Mouse (Mus musculus): ENCODE results near the gene Crocc2.
"Not testable (repeated sequence)": the region's sequence is repeated elsewhere in the genome, so short reads cannot be mapped to it uniquely, and the experiment has no call there.

The Crocc2 gene

DNA sequence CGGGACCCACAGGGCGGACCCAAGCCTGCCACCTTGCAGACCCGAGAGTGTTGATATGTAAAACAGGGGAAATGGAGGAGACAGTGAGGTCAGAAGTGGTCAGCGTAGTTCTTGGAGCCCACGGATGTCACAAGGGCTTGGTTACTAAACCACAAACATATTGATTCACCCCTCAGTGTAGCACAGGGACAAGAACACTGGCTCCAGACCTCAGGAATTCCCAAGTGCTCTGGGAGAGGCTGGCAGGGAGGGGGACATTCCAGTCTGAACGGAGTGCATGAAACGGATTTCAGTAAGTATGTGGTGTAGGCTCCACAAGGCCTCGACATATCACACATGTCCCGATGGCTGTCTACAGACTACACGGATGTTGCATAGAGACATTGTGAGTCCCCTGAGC lies 6.6 kb upstream of the Crocc2 start:
- DNase-seq (ENCODE audit: low spot score in 2 of 2), result no peak

DNA sequence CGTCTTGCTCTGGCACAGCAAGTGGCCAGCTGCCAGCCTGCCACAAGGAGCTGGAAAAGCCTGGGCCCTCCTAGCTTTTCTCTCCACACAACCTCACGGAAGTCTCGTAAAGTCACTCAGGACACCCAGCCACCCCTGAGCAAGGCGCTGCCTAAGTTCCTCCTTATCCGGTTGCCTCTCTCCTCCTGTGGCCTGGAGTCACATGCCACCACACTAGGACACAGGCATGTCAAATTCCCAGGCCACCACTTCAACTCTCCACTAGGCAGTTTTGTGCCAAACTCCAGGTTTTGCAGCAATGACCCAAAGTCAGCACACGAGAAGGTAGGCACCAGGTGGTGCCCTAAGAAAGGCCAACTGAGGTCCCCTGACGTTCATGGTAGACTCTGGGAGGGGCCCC lies 5.9 kb upstream of the Crocc2 start:
- DNase-seq (ENCODE audit: low spot score in 2 of 2), result no peak

DNA sequence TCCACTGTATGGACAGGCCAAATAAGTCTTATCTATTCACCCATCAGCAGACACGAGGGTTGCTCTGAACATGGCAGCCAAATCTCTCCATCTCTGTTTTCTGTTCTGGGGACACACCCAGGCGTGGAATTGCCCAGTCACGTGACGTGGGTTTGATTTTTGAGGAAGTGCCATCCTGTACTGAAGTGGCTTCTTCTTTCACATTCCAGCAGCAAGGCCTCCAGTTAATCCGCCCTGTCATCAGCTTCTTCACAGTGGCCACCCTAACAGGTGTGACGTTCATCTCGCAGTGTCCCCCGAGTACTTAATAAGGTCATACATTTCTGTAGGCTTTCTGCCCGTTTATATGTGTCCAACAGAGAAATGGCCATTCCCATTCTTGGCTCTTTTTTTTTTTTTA lies 3.1 kb upstream of the Crocc2 start:
- DNase-seq (ENCODE audit: low spot score in 2 of 2), result no peak

DNA sequence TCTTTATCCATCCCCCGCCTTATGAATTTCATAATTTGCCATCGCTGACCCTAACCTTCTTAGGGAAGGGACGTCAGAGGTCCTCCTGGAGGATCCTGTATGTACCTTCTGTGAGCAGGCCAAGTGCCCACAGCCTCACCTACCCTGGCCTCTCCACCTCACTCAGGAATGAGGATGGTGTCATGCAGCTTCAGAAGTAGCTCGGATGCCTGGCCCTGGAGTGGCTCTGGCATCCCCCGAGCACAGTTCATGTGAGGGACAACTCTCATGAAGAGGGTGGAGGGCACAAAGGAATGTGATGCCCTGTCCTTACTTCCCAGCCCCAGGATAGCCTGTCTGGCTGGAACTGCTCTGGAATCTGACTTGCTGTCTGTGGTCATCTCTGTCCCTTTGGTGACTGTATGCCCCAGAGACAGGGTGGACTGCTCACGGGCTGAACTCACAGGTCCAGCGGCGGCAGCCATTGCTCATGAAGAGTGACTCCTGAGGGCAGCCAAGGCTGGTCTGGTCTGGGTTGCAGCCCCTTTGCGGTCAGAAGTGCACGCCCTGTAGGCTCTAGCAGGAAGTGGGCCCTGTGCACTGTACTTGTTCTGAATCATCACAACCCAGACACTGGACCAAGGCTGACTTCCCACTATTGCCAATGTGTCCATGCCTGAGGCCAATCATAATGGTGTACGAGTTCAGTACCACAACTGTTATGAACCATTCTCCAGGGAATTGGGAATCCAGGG lies 2.0 kb upstream of the Crocc2 start:
- no peak for DNase-seq (ENCODE audit: low spot score in 2 of 2)

DNA sequence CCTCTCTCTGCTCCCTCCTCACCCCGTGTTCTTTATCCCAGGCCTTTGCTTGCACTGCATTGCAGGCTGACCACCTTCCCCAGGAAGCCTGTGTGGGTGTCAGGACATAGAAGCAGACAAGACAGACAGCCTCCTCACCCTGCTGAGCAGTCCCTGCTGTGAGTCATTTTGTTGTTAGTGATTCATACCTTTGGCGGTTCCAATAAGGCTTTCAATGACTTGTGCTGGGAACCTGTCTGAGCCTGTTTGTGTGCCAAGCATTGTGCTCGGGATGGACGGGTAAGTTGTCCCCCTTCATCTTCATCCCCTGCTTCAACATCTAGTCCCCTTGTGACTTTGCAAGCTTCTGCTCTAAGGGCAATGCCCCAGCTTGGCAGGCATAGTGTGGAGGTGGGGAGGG lies 5.1 kb downstream of the Crocc2 start:
- no peak for DNase-seq (ENCODE audit: low spot score in 2 of 2)

DNA sequence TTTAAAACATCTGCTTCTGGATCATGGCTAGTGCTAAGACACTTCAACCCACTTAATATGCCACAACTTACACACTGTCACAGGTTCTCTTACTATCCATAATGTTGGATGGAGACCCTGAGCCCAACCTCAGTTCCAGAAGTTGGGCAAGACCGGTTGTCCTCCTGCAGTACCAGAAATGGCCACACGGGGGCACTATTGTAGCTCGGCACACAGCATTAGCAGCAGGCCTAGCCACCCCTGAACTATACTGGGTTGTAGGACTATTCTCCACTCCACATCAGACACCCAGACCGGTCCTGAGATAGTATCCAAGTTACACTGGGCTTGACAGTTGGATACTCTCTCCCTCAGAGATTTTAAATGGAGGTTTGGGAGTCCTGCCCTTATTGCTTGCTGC lies 5.9 kb downstream of the Crocc2 start:
- DNase-seq (ENCODE audit: low spot score in 2 of 2), result peak; percentile 73 to 79

DNA sequence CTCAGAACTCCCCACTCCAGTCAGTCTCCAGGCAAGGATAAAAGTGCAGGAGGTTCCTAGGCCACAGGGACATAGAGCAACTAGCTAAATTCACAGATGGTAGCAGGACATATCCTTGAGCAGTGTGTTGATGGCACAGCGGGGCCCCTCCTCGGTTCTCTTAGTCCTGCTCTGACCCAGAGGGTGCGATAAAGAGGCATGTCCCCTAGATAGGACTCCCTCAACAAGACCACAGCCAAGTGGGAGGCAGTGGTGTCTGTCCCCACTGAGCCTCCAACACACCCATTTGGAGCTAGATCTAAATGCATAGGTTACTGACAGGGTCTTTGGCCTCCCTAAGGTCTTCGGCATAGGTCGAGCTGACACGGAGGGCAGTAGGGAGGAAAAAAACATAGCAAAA lies 7.3 kb downstream of the Crocc2 start:
- no peak for DNase-seq (ENCODE audit: low spot score in 2 of 2)

DNA sequence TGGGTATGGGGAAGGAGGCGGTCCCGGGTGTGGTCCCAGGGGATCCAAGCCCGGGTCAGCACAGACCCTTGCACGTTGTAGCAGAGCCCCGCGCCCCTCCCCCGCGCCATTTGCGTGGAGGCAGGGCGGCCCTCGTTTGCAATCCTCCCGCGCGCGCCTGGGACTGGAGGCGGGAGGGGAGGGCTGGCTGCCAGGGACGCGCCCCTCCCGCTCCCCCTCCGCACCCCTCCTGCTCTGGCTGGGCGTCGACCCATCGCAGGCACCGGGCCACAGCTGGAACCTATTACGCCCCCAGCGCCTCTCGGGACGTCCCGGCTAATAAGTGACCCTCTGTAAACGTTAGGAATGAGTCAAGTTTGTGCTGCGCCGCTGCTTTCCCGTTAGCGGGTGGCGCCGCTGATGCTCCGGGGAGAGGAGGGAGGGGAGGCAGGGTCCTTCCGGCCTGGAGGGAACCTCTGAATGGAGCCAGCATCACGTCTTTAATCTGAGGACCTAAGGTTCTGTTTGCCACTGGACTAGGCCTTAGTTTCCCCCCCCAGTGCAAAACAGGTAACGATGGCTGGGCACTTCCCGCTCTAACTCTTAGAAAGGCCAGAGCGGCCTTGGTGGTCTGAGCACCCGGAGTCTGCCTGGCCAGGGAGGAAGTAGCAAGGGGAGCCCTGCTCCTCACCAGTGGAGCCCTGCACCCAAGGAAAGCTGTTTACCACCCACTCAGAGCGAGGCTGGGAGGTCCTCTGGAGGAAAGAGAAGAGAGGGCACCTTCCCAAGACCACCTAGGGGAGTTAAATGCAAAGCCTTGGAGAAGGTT lies 8.2 kb downstream of the Crocc2 start:
- peak; percentile 46 to 73 for DNase-seq (ENCODE audit: low spot score in 2 of 2)

DNA sequence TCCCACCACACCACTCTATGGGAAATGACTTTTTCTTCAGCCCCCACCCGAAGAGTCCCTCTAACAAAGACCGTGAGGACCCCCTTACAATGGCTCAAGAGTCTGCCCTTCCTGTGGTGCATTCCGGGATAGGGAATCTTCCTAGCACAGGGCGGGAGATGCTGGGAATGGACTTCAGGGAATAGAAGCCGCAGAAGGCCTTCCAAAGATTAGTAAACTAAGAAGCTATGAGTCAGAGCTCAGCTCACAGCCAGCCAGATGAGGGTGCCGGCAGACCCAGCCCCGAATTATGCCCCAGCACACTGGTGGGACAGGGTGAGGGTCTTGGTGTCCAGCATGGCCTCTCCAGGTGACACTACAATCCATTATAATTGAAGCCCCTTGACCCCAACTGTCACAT lies 13.8 kb downstream of the Crocc2 start:
- DNase-seq (ENCODE audit: low spot score in 2 of 2), result no peak

DNA sequence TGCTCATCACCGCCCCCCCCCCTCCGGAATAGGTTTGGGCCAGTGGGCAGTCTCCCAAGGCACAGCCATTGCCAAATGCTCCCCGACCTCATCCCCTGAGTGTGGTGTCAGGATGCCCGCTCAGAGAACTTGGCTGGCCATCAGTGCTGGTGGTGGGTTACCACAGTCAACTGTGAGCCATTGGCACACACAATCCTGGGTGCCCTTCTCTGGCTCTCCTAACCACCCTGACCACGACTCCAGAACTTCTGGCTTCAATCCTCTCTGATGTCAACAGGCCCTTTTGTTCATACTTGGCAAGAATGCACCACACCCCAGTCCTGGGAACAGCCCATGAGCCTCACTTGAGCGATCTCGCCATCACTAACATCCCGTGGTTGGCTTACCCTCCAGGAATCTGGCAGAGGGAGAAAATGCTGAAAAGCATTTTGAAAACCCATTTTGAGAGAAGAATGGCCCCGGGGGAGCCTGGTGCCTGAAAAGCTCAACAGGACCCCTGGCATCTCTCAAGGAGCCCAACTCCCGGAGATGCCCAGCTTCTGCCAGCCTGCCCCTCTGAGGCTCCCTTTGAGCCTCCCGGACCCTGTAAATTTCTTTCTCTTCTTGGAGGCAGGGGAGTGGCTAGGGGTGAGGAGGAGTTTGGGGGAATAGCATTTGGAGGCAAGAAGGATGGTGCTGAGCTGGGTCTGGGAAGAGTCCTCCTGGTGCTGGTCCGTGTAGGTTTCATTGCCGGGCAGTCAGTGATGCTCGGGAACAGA lies 15.7 kb downstream of the Crocc2 start:
- no peak for DNase-seq (ENCODE audit: low spot score in 2 of 2)

DNA sequence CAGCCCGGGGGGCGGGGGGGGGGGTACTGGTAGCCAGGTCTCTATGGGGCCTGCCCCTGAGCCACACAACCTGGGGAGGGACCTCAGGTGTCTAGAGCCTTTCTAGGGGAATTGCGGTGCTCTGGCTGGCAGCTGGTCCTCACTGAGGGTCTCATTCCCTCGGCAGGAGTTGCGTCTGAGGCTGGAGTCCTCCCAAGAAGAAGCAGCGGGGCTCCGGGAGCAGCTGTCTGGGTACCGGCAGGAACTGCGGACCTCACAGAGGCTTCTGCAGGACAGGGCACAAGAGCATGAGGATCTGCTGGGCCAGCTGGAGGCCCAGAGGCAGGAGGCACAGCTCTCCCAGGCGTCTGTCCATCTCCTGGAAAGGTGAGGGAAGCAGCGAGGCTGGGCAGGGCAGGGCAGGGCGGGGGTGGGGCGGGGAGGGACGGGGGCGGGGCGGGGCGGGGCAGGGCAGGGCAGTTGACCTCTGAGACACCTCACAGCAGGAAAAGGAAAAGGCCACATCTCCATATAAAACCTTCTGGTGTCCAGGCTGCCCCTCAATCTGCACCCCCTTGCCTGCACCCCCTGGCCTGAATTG lies 22.3 kb downstream of the Crocc2 start:
- DNase-seq (ENCODE audit: low spot score in 2 of 2), result no peak

DNA sequence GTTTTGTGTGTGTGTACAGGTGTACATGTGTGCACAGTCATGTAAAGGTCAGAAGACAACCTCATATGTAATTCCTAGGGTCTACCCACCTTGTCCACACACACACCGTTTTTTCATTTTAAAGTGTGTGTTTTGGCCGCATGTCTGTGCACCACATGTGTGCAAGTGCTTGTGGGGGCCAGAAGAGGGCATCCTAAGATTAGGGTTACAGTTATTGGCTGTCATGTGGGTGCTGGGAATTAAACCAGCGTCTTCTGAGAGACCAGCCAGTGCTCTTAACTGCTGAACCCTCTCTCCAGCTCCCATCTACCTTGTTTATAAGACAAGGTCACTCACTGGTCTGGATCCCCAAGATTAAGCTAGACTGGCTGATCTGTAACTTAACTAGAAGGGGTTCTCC lies 26.4 kb downstream of the Crocc2 start:
- no peak for DNase-seq (ENCODE audit: low spot score in 2 of 2)

DNA sequence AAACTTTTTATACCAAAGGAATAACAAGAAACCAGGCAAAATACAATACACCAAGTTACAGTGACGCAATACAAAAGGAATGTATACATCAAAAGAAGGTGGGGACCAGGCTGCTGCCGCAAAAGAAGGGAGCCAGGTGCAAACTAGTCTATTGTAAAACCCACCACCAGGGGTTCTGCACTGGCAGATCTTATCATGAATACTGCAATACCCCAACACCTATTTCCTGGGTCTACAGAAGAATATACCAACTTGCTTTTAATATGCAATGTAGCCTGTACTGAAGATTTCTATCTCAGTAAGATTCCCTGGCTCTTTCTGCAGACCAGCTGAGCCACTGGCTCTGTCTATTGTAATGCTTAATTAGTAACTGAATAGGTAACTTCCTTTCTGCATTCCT lies 28.9 kb downstream of the Crocc2 start:
- not testable (repeated sequence) for DNase-seq (ENCODE audit: low spot score in 2 of 2)

DNA sequence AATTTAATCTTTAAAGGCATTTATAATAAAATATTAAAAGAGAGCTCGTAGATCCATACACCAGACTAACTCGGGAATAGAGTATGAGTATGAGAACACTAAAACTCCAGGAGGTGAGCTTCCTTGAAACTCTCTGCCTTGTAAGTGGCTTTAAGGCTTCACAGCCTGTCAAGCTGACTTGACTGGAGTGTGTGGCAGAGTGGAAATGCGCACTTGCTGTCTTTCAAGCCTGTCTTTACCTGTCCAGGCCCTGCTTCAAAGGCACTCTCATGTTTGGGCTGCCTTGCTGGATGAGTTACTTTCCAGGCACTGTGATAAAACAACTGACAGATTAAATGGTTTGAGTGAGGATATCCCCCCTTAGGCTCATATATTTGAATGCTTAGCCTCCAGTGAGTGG lies 29.4 kb downstream of the Crocc2 start:
- DNase-seq (ENCODE audit: low spot score in 2 of 2), result no peak

DNA sequence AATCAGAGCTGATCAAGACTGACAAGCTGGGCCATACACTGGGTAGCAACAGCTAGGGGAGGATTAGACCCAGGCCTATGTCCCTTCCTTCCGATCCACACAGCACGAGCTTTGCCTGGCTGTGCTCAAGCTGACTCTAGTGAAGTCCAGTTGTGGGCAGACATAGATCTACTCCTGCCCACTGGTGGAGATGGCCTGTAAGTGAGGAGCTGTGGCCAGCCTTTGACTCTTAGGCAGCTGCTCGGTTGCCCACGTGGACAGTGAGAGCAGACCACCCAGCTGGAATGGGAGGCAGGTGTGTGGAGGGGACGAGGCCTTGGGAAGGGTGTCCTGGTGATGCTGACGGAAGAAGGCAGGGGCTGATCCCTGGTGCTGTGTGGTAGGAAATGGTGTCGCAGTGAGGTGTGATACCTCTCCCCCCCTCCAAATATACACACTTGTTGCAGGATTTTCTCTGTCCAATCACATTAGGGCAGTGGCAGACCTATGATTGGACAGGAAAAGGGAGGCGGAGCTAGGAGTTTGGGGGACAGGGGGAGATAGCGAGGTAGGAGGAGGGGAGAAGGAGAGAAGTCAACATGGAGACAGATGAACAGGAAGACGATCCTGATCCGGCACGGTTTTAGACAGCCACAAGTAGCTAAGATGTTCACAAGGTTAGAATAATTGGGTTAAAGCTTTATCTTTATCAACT lies 37.9 kb downstream of the Crocc2 start:
- no peak for DNase-seq (ENCODE audit: low spot score in 2 of 2)

DNA sequence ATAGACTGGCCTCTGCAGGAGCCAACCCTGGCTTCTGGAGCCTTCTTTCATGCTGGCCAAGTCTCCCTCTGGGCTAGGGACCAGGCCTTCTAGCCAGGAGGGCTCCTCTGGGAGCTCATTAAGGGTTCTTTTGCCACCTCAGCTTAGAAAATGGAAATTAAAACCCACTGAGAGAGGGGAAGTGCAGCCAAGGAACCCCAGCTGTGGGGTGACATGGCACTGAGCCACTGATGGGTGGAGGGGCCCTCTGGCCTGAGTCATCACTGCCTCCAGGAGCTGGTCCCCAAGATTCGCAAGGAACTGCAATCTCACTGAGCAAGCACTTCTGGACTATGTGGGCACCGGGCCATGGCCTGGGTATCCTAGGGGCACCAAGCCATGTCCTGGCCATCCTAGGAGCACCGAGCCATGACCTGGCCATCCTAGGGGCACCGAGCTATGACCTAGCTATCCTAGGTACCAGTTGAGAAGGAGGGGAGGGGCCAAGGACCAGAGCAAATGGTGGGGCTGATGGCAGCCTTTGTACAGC lies 39.1 kb downstream of the Crocc2 start:
- DNase-seq (ENCODE audit: low spot score in 2 of 2), result peak in 1 of 2 experiments; percentile 34

DNA sequence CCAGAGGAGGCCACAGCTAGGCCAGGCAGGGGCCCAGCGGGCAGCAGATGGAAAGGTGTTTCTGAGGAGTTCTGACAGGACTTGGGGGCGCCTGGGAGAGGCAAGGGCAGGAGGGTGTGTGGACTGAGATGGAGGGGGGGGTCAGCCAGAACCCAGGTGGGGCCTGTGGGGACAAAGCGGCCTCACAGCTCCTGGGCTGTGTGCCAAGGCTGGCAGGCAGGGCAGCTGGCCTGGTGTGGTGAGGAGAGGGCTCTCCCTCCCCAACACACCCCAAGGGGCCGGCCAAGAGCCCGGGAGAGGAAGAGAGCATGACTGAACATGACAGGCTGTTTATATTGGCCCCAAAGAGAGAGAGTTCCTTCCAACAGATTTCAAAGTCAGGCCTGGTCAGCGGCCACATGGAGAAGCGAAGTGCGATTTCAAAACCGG lies 41.7 kb downstream of the Crocc2 start:
- peak; percentile 65 to 88 for DNase-seq (ENCODE audit: low spot score in 2 of 2)

DNA sequence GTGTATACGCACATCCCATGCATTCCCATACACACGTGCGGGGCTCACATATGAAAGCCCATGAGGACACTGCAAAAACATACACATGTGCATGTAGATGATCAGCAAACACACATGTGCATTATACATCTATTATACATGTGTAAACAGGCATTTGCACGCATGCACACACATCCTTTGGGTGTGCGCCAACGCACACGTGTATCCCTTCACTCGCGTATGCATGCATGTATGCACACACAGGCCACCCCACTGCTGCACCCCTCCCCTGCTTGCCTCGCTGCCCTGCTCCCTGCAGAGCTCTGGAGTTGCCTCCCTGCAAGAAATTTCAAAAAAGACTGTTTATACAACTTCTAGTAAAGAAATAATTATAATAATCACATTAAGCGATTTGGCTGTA lies 42.5 kb downstream of the Crocc2 start:
- no peak for DNase-seq (ENCODE audit: low spot score in 2 of 2)

DNA sequence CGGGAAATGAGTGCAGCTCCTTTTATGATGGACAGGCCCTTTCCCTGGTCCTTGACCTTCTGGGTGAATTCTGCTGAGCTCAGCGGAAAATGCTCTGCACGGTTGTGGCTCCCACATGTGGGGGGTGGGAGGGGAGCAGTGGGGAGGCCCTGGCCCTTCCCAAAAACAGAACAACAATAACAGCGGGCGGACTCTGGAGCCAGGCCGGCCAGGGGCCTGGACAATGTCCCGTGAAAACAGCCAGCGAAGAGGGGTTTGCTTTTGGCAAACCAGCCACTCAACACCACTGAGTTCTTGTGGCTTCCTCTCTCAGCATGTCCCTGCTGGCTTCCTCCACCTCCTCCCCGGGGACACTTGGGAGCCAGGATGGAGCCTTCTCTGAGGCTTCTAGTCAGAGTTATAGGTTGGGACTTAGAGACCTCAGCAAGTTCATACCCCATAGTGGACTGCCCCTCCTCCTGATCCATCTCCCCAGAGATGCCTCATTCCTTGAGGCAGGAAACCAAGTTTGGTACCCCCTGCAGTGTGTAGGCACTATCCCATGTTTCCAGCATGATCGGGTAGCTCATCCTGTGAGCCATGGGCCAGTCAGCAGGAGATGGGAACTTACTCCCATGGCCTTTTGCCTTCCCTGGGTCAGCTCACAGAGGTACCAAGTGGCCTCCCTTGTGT lies 43.2 kb downstream of the Crocc2 start:
- DNase-seq (ENCODE audit: low spot score in 2 of 2), result peak in 1 of 2 experiments; percentile 25

DNA sequence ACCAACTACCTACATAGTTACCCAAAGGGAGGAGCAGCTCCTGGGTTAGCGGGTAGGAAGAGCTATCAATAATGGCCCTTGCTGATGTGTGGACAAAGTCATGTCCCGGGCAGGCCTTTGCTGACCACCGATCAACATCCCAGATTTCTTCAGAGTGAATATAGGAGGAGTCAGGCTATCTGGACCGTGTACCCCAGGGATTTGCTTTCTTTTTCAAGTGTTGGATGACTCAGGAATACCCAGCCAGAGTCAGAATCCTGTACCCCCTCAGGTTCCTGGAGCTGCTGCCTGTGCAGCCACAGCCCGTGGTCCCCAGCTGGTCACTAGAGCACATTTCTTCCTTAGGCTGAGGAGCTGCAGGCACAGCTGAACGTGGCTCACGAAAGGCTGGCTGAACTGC lies 43.9 kb downstream of the Crocc2 start:
- no peak for DNase-seq (ENCODE audit: low spot score in 2 of 2)

DNA sequence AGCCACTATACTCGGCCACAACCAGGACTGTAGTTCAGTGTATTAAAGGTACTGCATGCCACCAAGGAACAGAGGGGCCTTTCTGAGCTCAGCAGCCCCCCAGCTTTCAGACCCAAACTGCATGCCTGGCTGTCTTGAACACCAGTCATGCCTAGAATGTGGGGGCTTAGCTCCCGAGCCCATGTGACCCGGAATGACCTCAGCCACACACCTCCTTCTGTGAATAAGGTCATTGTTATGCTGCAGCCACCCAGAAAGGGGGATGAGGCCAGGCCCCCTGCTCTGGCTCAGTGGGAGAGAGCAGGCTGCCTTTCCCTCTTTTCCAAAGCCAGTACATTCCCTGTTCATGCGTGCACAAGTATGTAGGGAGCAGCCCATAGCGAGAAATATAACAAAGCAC lies 46.1 kb downstream of the Crocc2 start:
- no peak for DNase-seq (ENCODE audit: low spot score in 2 of 2)
